Mouse (Mus musculus): Measurements from ENCODE around the gene Slc25a39.
"Not testable (repeated sequence)": the region's sequence is repeated elsewhere in the genome, so short reads cannot be mapped to it uniquely, and the experiment has no call there.

Gene Slc25a39

DNA sequence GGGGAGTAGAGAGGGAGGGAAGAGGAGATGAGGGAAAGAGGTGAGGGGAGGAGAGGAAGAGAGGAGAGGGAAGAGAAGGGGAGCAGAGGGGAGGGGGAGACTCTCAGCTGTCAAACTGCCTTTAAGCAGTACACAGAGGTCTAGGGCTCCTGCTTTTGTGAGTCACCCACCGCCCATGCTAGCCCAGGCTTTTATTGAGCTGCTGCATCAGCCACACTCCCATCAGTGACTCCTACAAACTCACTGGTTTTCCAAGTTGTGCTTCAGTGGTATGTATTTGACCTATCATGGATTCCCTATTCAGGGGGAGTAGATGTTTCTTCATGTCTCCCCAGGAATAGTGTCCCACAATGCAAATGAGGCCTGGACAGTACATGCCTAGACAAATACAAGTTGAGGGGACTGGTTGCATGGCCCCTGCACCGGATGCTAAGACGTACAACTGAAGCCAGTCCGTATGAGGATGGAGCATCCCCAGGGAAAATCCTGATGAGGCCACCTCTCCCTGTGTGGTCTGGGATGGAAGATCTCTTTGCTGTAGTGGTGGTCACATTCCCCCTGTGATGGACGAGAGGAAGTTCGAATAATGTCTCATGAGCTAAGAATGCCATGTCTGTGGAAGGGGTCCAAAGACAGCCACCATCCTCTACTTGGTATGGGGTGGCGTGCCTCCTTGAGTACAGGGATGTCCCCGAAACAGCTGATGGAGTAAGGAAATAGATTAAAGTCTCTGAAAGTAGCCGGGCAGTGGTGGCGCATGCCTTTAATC is 7.5 kb upstream of the Slc25a39 start:
- no peak for DNase-seq (ENCODE audit: low spot score in 2 of 2)

DNA sequence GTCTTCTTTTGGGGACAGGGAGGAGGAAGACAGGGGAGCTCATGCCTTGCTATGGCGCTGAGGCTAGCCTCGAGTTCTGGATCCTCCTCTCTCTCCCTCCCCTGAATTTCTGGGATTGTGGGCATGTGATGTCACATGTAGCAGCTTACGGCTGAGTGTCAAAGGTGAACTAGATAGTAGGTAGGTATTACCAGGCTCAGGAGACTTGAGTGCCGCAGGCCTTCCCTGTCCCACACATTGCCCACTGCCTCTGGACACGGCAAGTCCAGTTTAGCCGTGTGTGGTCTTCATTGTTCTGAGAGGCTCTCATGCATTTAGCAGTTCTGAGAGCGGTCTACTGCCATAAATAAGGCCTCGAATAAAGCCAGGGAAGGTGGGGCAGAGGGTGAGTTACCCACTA is 5.3 kb upstream of the Slc25a39 start:
- DNase-seq (ENCODE audit: low spot score in 2 of 2), result no peak

DNA sequence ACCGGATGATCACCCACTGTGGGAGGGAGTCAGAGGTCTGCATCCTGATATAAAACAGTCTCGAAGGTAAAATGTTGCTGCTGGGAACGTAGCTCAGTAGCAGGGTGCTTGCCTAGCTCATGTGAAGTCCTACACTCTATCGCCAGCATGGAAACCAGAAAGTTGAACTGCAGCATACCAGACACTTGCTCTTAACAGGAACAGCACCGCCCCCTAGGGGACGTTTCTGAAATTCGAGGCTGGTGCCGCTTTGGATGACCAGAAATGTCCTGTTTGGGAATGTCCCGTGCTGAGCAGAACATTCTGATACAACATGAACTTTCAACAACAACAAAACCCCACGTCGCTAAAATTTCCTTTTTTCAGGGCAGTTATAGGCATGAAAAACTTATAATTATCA is 4.0 kb upstream of the Slc25a39 start:
- peak; percentile 90 to 92 for DNase-seq (ENCODE audit: low spot score in 2 of 2)

DNA sequence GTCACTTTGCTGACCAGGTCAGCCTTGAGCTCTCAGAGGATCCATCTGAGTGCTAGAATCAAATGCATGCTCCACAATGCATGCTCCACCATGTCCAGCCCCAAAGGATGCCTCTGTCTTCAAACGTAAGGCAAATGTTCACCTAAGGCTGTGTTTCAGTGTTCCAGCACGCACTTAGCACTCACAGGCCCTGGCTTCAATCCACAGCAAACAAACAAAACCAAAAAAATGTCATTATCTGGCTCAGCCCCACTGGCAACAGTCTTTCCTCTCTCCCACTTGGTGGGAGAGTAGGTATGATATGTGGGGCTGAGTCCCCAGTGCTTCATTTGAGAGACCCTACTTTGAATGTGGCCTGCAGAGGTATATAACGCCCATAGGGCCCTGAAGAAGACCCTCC is 3.3 kb upstream of the Slc25a39 start:
- DNase-seq (ENCODE audit: low spot score in 2 of 2), result no peak

DNA sequence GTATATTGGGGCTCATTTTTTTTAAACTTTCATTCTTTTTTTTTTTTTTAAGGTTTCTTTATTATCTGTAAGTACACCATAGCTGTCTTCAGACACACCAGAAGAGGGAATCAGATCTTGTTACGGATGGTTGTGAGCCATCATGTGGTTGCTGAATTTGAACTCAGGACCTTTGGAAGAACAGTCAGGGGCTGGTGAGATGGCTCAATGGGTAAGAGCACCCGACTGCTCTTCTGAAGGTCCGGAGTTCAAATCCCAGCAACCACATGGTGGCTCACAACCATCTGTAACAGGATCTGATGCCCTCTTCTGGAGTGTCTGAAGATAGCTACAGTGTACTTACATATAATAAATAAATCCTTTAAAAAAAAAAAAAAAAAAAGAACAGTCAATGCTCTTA is 2.6 kb upstream of the Slc25a39 start:
- not testable (repeated sequence) for DNase-seq (ENCODE audit: low spot score in 2 of 2)

DNA sequence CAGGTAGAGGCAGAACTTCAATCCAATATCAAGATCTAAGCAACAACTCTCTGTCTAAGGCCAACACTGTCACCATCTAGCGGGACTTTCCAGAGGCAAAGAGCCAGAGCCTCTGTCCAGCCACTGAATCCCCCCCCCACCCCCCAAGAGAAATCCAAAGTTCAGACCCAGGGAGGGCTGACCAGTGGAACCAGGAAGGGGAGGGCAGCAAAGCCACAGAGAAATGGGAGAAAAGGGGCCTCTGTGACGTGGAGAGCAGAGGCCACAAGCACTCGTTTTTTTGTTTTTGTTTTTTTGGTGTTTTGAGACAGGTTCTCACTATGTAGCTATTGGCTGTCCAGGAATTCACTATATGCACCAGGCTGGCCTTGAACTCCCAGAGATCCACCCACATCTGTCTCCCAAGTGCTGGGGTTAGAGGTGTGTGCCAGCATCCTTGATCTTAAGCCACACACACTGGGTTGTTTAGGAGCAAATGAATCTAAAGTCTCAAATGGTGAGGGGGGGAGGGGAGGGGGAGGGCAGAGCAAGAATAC is 2.1 kb upstream of the Slc25a39 start:
- no peak for DNase-seq (ENCODE audit: low spot score in 2 of 2)

DNA sequence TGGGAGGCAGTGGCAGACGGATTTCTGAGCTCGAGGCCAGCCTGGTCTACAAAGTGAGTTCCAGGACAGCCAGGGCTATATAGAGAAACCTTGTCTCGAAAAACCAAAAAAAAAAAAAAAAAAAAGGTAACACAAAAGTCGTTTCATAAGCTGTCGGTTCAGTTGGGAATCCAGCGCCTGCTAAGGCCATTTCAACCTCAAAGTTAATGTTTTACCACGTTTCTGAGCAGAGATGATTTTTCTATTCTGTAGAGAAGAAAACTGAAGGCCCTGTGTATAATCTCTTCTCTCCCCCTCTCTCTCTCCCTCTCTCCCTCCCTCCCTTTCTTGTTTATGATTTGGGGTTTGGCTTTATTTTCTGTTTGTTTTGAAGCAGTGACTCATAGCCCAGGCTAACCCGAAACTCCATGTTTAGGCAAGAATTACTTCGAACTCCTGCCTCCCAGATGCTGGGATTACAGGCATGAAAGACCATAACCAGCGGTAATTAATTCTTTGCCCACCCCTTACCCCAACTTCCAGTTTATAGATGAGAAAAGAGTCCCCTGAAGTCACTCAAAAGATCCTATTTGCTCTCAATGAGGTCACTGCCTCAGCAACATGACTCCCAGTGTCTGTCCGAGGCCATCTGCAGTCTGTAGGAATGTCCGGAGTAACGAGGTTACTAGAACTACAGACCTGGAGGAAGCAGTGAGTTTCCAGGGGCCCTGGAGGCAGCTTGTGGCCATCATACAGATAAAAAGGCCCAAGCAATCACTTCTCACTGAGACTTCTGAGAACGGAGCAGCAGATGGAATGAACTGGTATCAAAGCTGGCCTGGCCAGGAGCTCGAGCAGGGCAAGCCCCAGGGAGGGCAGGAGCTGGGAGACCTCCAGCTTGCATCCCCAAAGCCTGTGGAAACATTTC is 1.4 kb upstream of the Slc25a39 start:
- DNase-seq (ENCODE audit: low spot score in 2 of 2), result no peak

DNA sequence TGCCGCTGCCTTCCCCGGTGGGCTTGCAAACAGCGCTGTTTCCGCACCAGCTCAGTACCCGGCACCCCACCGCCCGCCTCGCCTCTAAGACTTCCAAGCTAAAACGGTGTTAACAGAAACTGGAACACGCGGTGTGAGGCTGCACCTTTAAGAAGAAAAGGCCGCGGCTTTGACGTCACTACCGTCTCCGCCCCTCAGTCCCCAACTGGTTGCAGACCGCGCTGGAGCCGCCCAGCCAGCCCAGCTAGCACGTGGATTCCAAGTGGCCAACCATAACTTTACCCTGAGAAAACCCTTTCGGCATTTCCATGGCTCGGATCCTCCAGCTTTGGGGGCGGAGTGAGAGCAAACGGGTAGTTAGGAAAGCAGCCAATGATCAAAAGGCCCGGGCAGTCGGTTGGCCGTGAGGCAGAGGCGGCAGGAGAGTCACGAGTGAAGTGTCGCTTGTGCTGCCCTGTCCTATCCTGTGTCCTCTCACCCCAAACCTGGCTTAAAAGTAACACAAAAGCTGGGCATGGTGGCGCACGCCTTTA is 664 bp upstream of the Slc25a39 start:
- DNase-seq (ENCODE audit: low spot score in 2 of 2), result peak; percentile 94 to 97

DNA sequence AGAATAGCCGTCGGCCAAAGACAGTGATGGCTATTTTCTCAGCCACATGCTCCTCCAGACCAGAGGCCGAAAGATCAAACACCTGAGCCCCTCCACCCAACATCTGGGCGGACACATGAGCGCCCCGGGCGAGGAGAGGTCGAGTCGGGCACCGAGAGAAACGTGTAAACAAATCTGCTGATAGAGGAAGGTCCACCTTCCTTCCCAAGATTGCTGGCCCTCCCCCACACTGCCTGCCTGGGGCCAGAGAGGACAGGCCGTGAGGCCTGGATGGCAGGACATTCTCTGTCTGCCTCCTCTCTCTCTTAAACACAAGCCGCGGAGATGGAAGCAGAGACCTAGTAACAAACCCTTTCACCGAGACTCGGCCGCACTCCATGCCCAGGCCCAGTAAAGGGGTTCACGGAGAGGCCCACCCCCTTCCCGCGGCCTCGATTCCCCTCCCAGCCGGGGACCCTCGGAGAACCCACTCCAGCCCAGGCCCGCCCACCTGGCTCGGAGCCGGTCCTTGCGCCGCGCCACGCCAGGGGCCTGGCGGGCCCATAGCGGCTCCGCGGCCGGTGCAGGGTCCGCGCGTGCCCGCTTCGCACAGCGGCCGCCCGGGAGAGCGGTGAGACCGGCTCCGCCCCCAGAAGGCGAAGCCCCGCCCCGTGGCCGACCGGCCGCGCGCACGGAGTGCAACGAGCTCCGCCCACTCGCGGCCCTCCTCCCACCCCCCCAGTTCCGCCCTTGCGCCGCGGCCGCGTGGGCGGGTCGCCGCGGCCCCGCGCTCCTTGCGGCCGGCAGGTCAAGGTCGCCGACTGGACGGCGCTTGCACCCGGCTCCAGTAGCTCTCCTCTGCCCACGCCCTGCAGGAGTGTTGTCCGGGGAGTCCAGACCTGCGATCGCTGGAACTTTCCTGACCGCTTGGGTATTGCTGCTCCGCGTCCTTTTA is 579 bp downstream of the Slc25a39 start:
- DNase-seq (ENCODE audit: low spot score in 2 of 2), result peak; percentile 84 to 90

DNA sequence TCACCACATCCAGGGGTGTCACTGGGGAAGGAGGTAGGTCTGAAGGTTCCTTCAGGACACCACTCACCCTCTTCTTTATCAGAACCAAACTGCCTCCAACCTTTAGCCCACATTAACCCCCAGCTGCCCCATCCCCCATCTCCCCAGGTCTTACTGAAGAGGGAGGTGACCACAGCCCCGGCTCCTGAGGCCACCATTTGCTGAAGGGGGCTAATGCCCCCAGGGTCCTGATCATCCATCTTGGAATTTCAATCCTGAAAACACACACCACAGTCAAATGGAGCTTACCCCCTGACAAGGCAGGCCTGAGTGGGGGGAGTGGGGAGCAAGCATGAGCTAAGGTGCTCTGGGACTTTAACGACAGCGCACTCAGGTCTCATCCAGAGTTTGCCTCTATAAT is 1.3 kb downstream of the Slc25a39 start:
- no peak for DNase-seq (ENCODE audit: low spot score in 2 of 2)

DNA sequence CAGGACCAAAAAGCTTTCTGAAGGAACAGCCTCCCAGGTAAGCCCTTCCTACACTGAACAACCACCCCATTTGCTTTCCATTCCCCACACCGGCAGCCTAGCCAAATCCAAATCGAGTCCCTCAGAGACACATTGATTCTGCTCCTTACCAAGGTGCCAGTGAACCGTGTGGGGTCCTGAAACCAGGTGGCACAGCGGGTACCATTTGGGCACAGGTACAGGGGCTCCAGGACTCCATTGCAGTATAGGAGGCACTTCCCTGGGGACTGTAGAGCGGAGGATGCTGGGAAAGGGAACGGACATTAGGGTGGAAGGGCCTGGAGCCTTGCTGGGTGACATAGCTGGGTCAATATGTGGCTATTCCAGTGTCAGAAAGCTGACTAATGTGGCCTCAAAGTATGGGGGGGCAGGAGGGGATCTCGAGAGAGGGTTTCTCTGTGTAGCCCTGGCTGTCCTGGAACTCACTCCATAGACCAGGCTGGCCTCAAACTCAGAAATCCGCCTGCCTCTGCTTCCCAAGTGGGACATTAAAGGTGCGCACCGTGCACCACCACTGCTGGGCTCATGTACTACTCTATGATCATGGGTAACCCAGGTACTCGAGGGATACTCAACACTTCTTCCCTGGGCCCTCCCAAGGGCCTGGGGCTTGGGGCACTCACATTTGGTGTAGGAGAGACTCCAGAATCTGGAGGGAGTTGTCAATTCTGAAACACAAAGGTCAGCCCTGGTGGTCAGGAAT is 2.0 kb downstream of the Slc25a39 start:
- no peak for DNase-seq (ENCODE audit: low spot score in 2 of 2)

DNA sequence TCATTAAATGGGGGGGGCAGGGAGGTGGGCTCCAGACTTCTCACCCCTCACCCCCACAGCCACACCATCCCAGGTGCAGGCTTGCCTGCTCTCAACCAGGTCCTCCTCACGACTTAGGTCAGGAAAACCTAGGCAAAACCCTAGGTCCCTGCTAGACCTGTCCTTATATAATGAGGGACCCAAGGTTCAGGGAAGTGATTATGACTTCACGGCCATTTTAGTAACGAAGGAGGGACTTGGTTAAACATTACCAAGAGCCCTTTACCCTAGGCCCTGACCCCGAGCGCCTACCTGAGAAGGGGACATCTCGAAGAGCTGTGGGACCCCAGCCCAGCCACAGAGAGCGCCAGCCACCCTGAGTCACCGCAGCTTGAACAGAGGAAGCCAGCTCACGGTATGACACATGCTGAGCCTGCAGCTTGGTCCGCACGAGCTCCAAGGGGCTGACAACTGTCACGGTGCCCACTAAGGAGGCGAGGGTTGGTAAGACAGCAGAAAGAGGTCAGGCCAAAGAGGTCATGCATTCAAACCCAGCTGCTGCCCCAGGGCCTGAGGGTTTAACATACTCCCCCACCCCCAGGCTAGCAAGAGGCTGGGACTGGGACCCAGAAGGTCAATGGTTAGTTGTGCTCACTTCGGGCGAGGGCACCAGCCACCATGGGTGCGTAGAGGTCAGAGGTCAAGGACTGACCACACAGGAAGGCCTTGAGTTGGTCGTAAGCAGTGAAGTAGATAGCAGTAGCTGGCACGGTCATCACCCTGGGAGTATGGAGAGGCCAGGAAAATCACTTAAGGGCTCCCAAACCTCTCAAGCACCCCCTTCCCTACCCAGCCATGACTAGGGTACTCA is 3.4 kb downstream of the Slc25a39 start:
- no peak for DNase-seq (ENCODE audit: low spot score in 2 of 2)

DNA sequence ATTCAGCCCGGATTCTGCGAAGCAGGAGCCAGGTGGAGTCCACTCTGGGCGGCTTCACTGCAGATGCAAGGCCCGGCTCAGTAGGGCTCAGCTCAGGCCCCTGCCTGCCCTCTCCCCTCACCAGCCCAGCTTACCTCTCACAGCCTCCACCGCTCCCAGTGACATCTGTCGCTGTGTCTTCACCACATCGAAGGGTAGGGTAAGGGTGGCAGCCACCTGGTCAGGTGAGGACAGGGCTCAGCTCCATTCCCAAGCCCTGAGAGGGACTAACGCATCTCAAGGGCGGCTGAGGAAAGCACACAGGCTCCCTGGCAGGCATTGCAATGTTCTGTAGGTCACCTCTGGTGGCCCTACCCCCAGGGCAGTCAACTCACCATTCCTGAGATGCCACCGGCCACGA is 4.1 kb downstream of the Slc25a39 start:
- no peak for DNase-seq (ENCODE audit: low spot score in 2 of 2)

DNA sequence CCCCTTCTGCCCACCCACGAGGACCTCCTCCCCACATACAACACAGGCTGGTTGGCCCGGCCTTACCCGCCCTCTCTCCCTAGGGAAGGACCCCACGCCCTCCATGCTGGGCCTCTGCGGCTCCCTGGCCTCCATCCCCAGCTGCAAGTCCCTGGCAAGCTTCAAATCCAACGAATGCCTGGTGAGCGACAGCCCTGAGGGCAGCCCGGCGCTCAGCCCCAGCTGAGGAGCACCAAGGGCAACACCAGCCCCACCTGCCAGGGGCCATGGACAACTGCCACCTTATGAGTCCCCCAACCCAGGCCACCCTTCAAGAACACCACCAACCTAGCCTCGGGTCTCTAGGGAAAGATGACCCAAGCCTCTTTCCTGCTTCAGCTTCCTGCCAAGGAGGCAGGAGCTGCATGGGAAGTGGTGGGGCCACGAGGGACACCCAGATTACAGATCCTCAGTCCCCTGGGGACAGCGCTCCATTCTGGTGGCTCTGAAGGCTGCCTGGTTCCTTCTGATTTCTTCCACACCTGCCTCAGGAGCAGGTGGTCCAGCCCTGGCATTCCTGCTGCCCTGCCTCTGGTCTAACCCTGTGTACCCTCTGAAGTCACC is 5.7 kb downstream of the Slc25a39 start:
- DNase-seq (ENCODE audit: low spot score in 2 of 2), result no peak

DNA sequence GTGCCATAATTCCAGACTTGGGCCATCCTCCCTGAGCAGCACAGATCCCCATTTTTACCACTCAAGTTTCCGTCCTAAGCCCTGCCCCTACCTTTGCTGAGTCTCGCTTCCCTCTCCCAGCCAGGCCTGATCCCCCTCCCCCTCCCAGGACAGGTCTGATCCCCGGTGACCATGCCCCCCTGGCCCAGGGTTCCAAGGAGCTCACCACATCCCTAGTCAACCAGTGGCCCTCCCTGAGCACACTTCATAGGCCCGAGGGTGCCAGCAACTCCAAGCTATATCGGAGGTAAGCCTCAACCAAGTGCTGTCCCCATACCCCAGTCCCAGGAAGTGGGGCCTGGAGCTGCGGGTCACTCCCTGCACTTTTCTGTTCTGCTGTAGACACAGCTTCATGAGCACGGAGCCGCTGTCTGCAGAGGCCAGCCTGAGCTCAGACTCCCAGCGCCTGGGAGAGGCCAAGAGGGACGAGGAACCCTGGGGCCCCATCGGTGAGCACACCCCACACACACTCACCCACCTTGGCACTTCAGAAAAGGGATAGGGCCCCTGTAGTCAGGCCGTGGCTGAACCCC is 7.1 kb downstream of the Slc25a39 start:
- no peak for DNase-seq (ENCODE audit: low spot score in 2 of 2)

DNA sequence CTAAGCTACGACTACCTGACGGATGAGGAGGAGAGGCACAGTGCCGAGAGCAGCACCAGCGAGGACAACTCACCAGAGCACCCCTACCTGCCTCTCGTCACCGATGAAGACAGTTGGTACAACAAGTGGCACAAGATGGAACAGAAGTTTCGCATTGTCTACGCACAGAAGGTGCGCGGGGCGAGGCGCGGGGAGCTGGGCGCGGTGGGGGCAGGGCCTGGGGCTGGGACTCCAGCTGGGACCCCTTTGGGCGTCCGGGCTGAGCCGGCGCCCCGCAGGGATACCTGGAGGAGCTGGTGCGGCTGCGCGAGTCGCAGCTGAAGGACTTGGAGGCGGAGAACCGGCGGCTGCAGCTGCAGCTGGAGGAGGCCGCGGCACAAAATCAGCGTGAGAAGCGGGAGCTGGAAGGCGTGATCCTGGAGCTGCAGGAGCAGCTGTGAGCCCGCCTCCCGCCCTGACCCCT is 8.1 kb downstream of the Slc25a39 start:
- no peak for DNase-seq (ENCODE audit: low spot score in 2 of 2)

DNA sequence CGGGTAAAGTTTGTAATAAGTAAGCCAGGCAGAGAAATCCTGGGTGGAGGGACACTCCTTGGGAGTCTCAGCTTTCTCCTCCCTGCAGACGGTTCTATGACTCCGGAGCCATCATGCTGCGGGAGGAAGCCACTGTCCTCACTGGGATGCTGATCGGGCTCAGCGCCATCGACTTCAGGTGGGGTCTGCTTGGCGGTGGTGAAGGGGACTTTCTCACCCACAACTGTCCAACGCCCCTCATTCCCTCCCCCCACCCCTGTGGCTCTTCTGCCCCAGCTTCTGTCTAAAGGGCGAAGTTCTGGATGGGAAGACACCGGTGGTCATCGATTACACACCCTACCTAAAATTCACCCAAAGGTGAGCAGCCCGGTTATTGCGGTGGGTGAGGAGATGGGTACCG is 8.6 kb downstream of the Slc25a39 start:
- no peak for DNase-seq (ENCODE audit: low spot score in 2 of 2)

DNA sequence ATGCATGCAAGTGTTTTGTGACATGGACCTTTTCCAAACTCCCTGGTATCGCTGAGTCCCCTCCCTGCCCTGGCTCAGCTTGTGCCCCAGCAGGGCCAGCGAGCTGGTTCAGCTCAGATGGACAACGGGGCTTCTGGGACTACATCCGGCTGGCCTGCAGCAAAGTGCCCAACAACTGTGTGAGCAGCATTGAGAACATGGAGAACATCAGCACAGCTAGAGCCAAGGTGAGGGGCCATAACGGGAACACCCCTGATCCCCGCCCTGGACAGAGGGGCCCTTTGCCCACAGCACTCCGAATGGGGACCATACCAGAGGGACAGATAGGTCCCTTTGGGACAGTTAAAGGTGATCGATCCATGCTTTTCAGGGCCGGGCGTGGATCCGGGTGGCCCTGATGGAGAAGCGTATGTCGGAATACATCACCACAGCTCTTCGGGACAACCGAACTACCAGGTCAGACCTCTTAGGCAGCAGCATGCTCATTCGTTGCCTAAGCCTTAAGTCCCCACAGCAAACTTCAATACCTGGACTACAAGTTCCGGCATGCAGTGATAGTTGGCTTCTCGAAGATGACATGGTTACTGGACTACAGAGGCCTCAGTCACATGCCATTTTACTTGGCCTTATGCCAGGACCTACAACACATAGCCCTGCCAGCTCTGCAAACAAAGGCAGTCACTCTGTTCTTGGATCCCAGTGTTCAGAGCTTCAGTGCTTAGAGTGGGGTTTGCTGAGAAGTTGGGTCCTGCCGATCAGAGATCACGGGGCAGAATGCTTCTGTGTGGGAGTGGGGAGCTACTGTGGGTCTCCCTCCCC is 9.5 kb downstream of the Slc25a39 start:
- DNase-seq (ENCODE audit: low spot score in 2 of 2), result peak in 1 of 2 experiments; percentile 39

Data from urinary bladder, postnatal 36 days (tissue).